Mouse (Mus musculus): Measurements from ENCODE around the gene Dph5. TPM values are rescaled to one million over a fixed set of nuclear protein-coding genes. Genes with fewer than 3 reads are reported as not detected.

Gene Dph5
- polyA plus RNA-seq, 1 experiment from 2014 or later = 28.0 TPM

DNA sequence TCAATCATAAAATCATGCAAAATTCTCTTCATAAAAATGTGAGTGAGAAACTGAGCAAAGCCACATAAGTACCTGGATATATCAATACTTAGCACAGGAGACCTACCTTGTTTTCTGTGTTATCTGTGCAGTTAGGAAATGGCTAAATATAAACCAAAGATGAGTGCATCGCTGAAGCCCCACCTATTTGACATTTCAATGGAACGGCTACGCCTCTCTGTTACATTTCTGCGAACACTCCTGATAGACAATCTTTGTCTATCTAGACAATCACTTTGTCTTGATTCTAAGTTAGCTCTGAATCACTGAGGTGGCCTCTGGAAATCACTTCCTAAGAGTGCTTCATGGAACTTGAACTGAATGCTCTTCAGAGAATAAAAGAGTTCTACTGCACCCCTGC lies 52.9 kb downstream of the Dph5 start:
- Histone ChIP-seq H3K27ac (no peak overlapping the region), H3K4me2 (replicated peaks) (no peak overlapping the region), H3K4me3 (no peak overlapping the region), H3K9ac (no peak overlapping the region), H3K4me1 (no peaks in the 10 kb centered on the region), H3K27me3 (replicated peaks) (no peaks in the 10 kb centered on the region), H3K9me3 (no peaks in the 10 kb centered on the region), H3K36me3 (peaks cover 24% of the 10 kb centered on the region)
- no peak for ATAC-seq (ENCODE audit: low FRiP score, low read depth)
- WGBS = 91% methylated on average over 4 of the region's 4 CpGs

GRCm38 (mm10) chr3:115941464-115941863 lies 53.8 kb downstream of the Dph5 start:
- Histone ChIP-seq H3K36me3 (peaks cover 30% of the 10 kb centered on the region), H3K27me3 (replicated peaks) (no peaks in the 10 kb centered on the region)

DNA sequence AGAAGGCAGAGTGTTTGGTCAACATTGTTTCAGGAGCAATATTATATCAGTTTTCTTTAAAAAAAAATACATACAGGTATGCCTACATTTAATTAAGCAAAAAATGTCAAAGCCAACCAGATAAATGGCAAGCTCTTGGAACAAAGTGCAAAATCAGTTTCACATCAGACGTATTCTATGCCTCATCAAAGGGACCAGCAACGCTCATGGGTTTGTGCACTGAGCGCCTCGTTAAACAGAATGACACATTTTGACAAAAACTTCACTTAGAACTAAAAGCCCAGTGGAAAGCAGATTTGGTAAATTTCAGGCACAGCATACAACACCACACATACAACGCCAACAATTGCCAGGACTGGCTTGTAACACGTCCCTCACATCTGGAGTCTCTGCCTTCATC lies 56.7 kb downstream of the Dph5 start:
- H3K9me3 ChIP-seq = no peaks in the 10 kb centered on the region
- H3K4me1 ChIP-seq = no peaks in the 10 kb centered on the region
- H3K36me3 ChIP-seq = peaks cover 30% of the 10 kb centered on the region
- no peak overlapping the region for H3K4me3 ChIP-seq
- WGBS = 93% methylated on average over 6 of the region's 6 CpGs
- H3K4me2 ChIP-seq (replicated peaks) = no peak overlapping the region
- no peaks in the 10 kb centered on the region for H3K27me3 ChIP-seq (replicated peaks)
- H3K9ac ChIP-seq = no peak overlapping the region
- no peak overlapping the region for H3K27ac ChIP-seq
- ATAC-seq (ENCODE audit: low FRiP score, low read depth) = no peak

More at GRCm38 (mm10) chr3:115941464-115941863, 53.8 kb downstream of the Dph5 start:
- WGBS = 96% methylated on average over 8 of the region's 8 CpGs
- no peak overlapping the region for H3K4me2 ChIP-seq (replicated peaks)
- no peak overlapping the region for H3K4me3 ChIP-seq
- no peak for ATAC-seq (ENCODE audit: low FRiP score, low read depth)
- H3K27ac ChIP-seq = no peak overlapping the region
- H3K9ac ChIP-seq = no peak overlapping the region
- no peaks in the 10 kb centered on the region for H3K4me1 ChIP-seq
- no peaks in the 10 kb centered on the region for H3K9me3 ChIP-seq

- Histone ChIP-seq H3K4me1 (no peaks in the 10 kb centered on the region), H3K27me3 (replicated peaks) (no peaks in the 10 kb centered on the region), H3K9ac (no peak overlapping the region), H3K4me2 (replicated peaks) (no peak overlapping the region), H3K27ac (no peak overlapping the region), H3K36me3 (peaks cover 39% of the 10 kb centered on the region), H3K4me3 (no peak overlapping the region), H3K9me3 (no peaks in the 10 kb centered on the region)
- 98% methylated on average over 8 of the region's 8 CpGs for WGBS
- ATAC-seq (ENCODE audit: low FRiP score, low read depth) = no peak
Observed at GRCm38 (mm10) chr3:115946272-115946671, 58.6 kb downstream of the Dph5 start.

DNA sequence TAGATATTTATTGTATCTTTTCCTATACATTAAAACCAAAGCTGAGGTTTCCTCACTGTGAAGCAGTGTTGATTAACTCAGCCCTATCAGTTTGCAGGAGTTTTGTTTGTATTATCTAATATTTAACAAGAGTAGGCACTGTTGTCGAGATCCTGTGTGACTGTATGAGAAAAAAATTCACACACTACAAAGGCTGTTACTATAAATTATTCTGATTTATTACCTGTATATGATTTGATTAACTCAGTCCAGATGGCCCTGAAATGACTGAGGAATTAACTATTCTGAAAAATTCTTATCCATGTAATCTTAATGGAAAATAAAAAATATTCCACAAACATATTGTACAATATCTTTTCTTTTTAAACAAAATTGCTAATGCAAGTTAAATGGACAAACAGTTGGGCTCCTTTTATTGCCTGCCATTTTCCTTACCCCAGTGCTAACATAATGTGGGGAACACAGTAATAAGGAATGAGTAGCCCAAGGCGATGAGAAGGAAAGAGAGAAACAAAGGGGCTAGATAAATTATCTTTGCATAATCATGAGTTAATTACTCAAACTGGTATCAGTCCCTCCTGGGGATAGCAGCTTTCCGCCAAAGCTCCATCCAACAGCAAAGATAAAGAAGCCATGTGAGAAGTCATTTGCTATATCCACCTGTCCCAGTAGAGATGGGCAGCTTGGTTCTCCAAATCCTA lies 61.7 kb downstream of the Dph5 start:
- Histone ChIP-seq H3K9ac (no peak overlapping the region), H3K4me3 (no peak overlapping the region), H3K36me3 (peaks cover 41% of the 10 kb centered on the region), H3K27ac (no peak overlapping the region; the same call in 1 of the 2 replicates), H3K9me3 (no peaks in the 10 kb centered on the region), H3K4me2 (replicated peaks) (no peak overlapping the region), H3K4me1 (no peaks in the 10 kb centered on the region), H3K27me3 (replicated peaks) (no peaks in the 10 kb centered on the region)
- WGBS = 60% methylated on average over 3 of the region's 3 CpGs
- ATAC-seq (ENCODE audit: low FRiP score, low read depth) = peak; percentile 81

- WGBS = 89% methylated on average over 6 of the region's 6 CpGs
- Histone ChIP-seq H3K36me3 (peaks cover 38% of the 10 kb centered on the region), H3K27ac (no peak overlapping the region; the same call in 1 of the 2 replicates), H3K9ac (no peak overlapping the region), H3K4me2 (replicated peaks) (no peak overlapping the region), H3K27me3 (replicated peaks) (no peaks in the 10 kb centered on the region), H3K4me3 (no peak overlapping the region), H3K9me3 (no peaks in the 10 kb centered on the region), H3K4me1 (no peaks in the 10 kb centered on the region)
- ATAC-seq (ENCODE audit: low FRiP score, low read depth) = peak; percentile 26
Observed at GRCm38 (mm10) chr3:115949921-115950877, 62.6 kb downstream of the Dph5 start.

GRCm38 (mm10) chr3:115951221-115951620 lies 63.6 kb downstream of the Dph5 start:
- no peak for ATAC-seq (ENCODE audit: low FRiP score, low read depth)
- Histone ChIP-seq H3K9ac (no peak overlapping the region), H3K36me3 (peaks cover 41% of the 10 kb centered on the region), H3K4me2 (replicated peaks) (no peak overlapping the region), H3K27me3 (replicated peaks) (no peaks in the 10 kb centered on the region), H3K4me3 (no peak overlapping the region), H3K4me1 (no peaks in the 10 kb centered on the region), H3K27ac (no peak overlapping the region), H3K9me3 (no peaks in the 10 kb centered on the region)
- 79% methylated on average over 3 of the region's 3 CpGs for WGBS

DNA sequence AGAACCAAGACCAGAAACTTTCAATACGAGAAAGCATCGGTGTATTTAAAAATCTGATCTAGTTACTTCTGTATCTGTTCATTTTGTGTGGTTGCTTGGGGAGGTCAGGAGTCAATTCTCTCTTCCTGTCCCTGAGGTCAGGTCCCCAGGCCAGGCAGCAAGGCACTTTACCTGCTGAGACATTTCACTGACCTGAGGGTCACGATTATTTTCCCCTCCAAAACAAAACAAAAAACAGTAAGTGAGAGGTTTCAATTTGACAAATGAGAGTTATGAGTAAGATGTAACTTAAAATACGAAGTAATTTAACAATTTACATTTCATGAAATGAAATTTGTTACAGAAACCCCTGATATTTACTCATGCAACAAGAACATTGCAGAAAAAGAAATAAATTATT lies 64.7 kb downstream of the Dph5 start:
- Histone ChIP-seq H3K4me2 (replicated peaks) (no peak overlapping the region), H3K27ac (no peak overlapping the region), H3K4me1 (no peaks in the 10 kb centered on the region), H3K9ac (no peak overlapping the region), H3K36me3 (peaks cover 45% of the 10 kb centered on the region), H3K27me3 (replicated peaks) (no peaks in the 10 kb centered on the region), H3K9me3 (no peaks in the 10 kb centered on the region), H3K4me3 (no peak overlapping the region)
- 95% methylated on average over 4 of the region's 4 CpGs for WGBS
- ATAC-seq (ENCODE audit: low FRiP score, low read depth) = no peak

GRCm38 (mm10) chr3:115953088-115953487 lies 65.5 kb downstream of the Dph5 start:
- Histone ChIP-seq H3K4me3 (no peak overlapping the region), H3K27me3 (replicated peaks) (no peaks in the 10 kb centered on the region), H3K9ac (no peak overlapping the region), H3K4me1 (no peaks in the 10 kb centered on the region), H3K27ac (no peak overlapping the region), H3K9me3 (no peaks in the 10 kb centered on the region), H3K4me2 (replicated peaks) (no peak overlapping the region), H3K36me3 (peaks cover 51% of the 10 kb centered on the region)
- WGBS = 84% methylated on average over 3 of the region's 3 CpGs
- ATAC-seq (ENCODE audit: low FRiP score, low read depth) = no peak

DNA sequence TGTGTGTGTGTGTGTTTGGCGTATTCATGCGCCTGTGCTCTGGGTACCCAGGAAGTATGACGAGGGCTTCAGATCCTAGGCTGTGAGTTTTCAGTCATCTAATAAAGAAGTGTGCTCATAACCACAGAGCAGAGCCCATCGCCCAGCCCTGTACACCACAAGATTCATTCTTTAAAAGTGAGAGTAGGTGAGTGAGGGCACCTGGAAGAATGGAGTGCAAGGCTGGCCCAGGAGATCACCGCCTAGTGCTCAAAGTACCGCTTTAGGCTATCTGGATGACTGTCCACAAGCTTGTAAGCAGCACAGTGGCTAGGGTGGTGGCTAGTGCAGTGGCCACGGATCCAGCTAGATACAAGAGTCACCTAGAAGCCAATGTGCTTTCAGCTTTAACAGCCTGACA lies 69.6 kb downstream of the Dph5 start:
- Histone ChIP-seq H3K4me1 (no peaks in the 10 kb centered on the region), H3K27me3 (replicated peaks) (no peaks in the 10 kb centered on the region), H3K9ac (no peak overlapping the region), H3K9me3 (no peaks in the 10 kb centered on the region), H3K4me2 (replicated peaks) (no peak overlapping the region), H3K27ac (no peak overlapping the region), H3K36me3 (peaks cover 49% of the 10 kb centered on the region), H3K4me3 (no peak overlapping the region)
- WGBS = 95% methylated on average over 7 of the region's 7 CpGs
- no peak for ATAC-seq (ENCODE audit: low FRiP score, low read depth)

- no peak overlapping the region for H3K9ac ChIP-seq
- H3K4me2 ChIP-seq (replicated peaks) = no peak overlapping the region
- ATAC-seq (ENCODE audit: low FRiP score, low read depth) = no peak
- H3K4me1 ChIP-seq = no peaks in the 10 kb centered on the region
- no peak overlapping the region for H3K27ac ChIP-seq
- peaks cover 19% of the 10 kb centered on the region for H3K36me3 ChIP-seq
- no peaks in the 10 kb centered on the region for H3K9me3 ChIP-seq
- H3K4me3 ChIP-seq = no peak overlapping the region
- H3K27me3 ChIP-seq (replicated peaks) = no peaks in the 10 kb centered on the region
- WGBS = 93% methylated on average over 11 of the region's 11 CpGs
Observed at GRCm38 (mm10) chr3:115961311-115962027, 73.8 kb downstream of the Dph5 start.

- Histone ChIP-seq H3K9ac (no peak overlapping the region), H3K27me3 (replicated peaks) (no peaks in the 10 kb centered on the region), H3K36me3 (peaks cover 19% of the 10 kb centered on the region), H3K9me3 (no peaks in the 10 kb centered on the region), H3K27ac (no peak overlapping the region), H3K4me1 (no peaks in the 10 kb centered on the region), H3K4me3 (no peak overlapping the region), H3K4me2 (replicated peaks) (no peak overlapping the region)
- no peak for ATAC-seq (ENCODE audit: low FRiP score, low read depth)
- WGBS = 73% methylated on average over 4 of the region's 4 CpGs
Observed at GRCm38 (mm10) chr3:115962028-115962415, 74.4 kb downstream of the Dph5 start.

All from neural tube, embryonic 12.5 days (tissue).